Comparison of ENCODE assay signal across 20 mouse cellular contexts in genomic region chr11:48777303-48777702, GRCm38 (mm10). TPM values are rescaled to one million over a fixed set of nuclear protein-coding genes. Genes with fewer than 3 reads are reported as not detected.
A peak's percentile ranks its signal among the peaks of the same experiment; 100 is the strongest.
DNase-seq lines count a peak whose midpoint lies in the region; TF ChIP-seq lines count a peak whose summit lies in the region.
"Had no signal": no experiment of that assay in that cellular context is flagged by ENCODE, and none has a peak within 500 bp of the region (broad histone marks: within the 10 kb centered on the region; RNA-seq: fewer than 3 reads in every experiment).

No protein-coding gene starts in this region.

- peaks cover 0 to 4% of the 10 kb centered on the region in 2 experiments; a peak in 2 of 4 replicates for H3K36me3 ChIP-seq in MEL (ENCODE audit: control insufficient read depth in 1 of 2, insufficient read depth in 2 of 2, low read length in 2 of 2)
- H3K36me3 ChIP-seq: G1E had no signal

- no peaks in the 10 kb centered on the region for H3K79me2 ChIP-seq in MEL (ENCODE audit: control insufficient read depth, insufficient read depth, low read length, poor library complexity)

- TF ChIP-seq EP300 in MEL (IDR thresholded peaks at IDR 0.05; ENCODE audit: low read depth in 1 of 2, low read length in 2 of 2), result no peak

- H3K9ac ChIP-seq in MEL (ENCODE audit: control insufficient read depth, low read depth, low read length, poor library complexity, severe bottlenecking), result peak overlapping the region; percentile 71

- peak overlapping the region; percentile 73 to 92 for H3K4me3 ChIP-seq in MEL (ENCODE audit: control insufficient read depth in 1 of 2, insufficient read depth in 1 of 2, low read depth in 2 of 2, low read length in 2 of 2)

- TF ChIP-seq POLR2A in MEL (IDR thresholded peaks at IDR 0.05; ENCODE audit: control insufficient read depth in 1 of 2, insufficient read depth in 1 of 2, low read depth in 1 of 2, low read length in 2 of 2, poor library complexity in 1 of 2), result peak in 1 of 2 experiments; percentile 57; a peak in 2 of 4 replicates

- no peak for TF ChIP-seq RAD21 in MEL (IDR thresholded peaks at IDR 0.05; ENCODE audit: low read depth, low read length)

- H3K9me3 ChIP-seq in MEL (replicated peaks; ENCODE audit: insufficient read depth, low read length), result no peaks in the 10 kb centered on the region
- H3K9me3 ChIP-seq: G1E had no signal

- DNase-seq in ES-CJ7 (ENCODE audit: low read depth, low spot score), result peak; percentile 14
- DNase-seq in MEL (ENCODE audit: low read depth, low spot score), result peak; percentile 93
- peak; percentile 51 for DNase-seq in R1 (ENCODE audit: low read depth, low spot score)
- DNase-seq in left cerebral cortex, postnatal 25 days (ENCODE audit: low spot score in 2 of 2), result no peak
- no peak for DNase-seq in urinary bladder, adult 2 months (ENCODE audit: low spot score)
- DNase-seq in left cerebral cortex, postnatal 36 days (ENCODE audit: low spot score in 2 of 2), result no peak
- DNase-seq: adrenal gland, adult 2 months; adrenal gland, adult 8-10 months; adrenal gland, postnatal 10 days; adrenal gland, postnatal 25 days; adrenal gland, postnatal 36 days; cerebellum, adult 11 months; cerebellum, adult 11-12 months; cerebellum, adult 18-20 months; cerebellum, adult 2 months; cerebellum, adult 8-10 months; cerebellum, adult 9-10 months had no signal

- intact Hi-C loops in left cerebral cortex, postnatal 25 days (cut with DNase I), result loop anchor here (10.0 kb wide), 2 partner anchors 1863 to 1913 kb away; no protein-coding TSS in a partner anchor
- intact Hi-C loops in left cerebral cortex, postnatal 36 days (cut with DNase I), result loop anchor here (10.0 kb wide), 1 partner anchor 1933 kb away; no protein-coding TSS in a partner anchor

- no peaks in the 10 kb centered on the region for H3K27me3 ChIP-seq in MEL (ENCODE audit: control insufficient read depth in 1 of 2, insufficient read depth in 2 of 2, low read length in 2 of 2)
- H3K27me3 ChIP-seq: CH12.LX, Patski had no signal

- TF ChIP-seq CTCF in MEL (IDR thresholded peaks at IDR 0.05 in 2 of 3, conservative IDR thresholded peaks at IDR 0.05 in 1 of 3; ENCODE audit: control insufficient read depth in 1 of 3, insufficient read depth in 1 of 3, low read depth in 2 of 3, low read length in 3 of 3, poor library complexity in 1 of 3, severe bottlenecking in 1 of 3), result no peak

- H3K4me1 ChIP-seq in MEL (ENCODE audit: control insufficient read depth in 1 of 2, insufficient read depth in 2 of 2, low read length in 2 of 2), result peaks cover 9 to 25% of the 10 kb centered on the region in 2 experiments

- peak overlapping the region; percentile 71 for H3K27ac ChIP-seq in MEL (ENCODE audit: control insufficient read depth, low read depth, low read length)

TF ChIP-seq in MEL, 35 proteins besides CTCF, POLR2A, EP300 and RAD21:
- peak; percentile 30; the same call in 1 of the 2 replicates for TF ChIP-seq POLR2AphosphoS2 (IDR thresholded peaks at IDR 0.05; ENCODE audit: low read length)
- no peak for TF ChIP-seq TAL1 (IDR thresholded peaks at IDR 0.05; ENCODE audit: low read length)
- TF ChIP-seq TBP (IDR thresholded peaks at IDR 0.05; ENCODE audit: low read depth, low read length), result peak; percentile 70; the same call in 1 of the 2 replicates
- no peak for TF ChIP-seq SMC3 (IDR thresholded peaks at IDR 0.05; ENCODE audit: low read depth, low read length)
- no peak for TF ChIP-seq USF2 (IDR thresholded peaks at IDR 0.05; ENCODE audit: borderline replicate concordance in 1 of 2, insufficient read depth in 1 of 2, low read depth in 1 of 2, low read length in 2 of 2)
- TF ChIP-seq MEF2A (IDR thresholded peaks at IDR 0.05; ENCODE audit: extremely low read depth, insufficient replicate concordance, low read depth, low read length, poor library complexity, severe bottlenecking), result 0 out of 2 replicates have a peak, but pooled peaks have one; percentile 20
- 0 out of 2 replicates have a peak, but pooled peaks have one; percentile 58 for TF ChIP-seq MAZ (IDR thresholded peaks at IDR 0.05; ENCODE audit: low read depth, low read length)
- TF ChIP-seq ZMIZ1 (IDR thresholded peaks at IDR 0.05; ENCODE audit: low read depth, low read length), result no peak
- TF ChIP-seq HCFC1 (IDR thresholded peaks at IDR 0.05; ENCODE audit: low read depth, low read length), result peak; percentile 47; the same call in 1 of the 2 replicates
- TF ChIP-seq NRF1 (IDR thresholded peaks at IDR 0.05; ENCODE audit: insufficient read depth, low read depth, low read length, poor library complexity, severe bottlenecking), result peak; percentile 70
- TF ChIP-seq NELFE (IDR thresholded peaks at IDR 0.05; ENCODE audit: low read depth, low read length), result peak; percentile 51
- no peak for TF ChIP-seq ZNF384 (IDR thresholded peaks at IDR 0.05; ENCODE audit: low read depth, low read length)
- TF ChIP-seq GABPA (IDR thresholded peaks at IDR 0.05; ENCODE audit: low read depth, low read length), result no peak
- TF ChIP-seq RCOR1 (IDR thresholded peaks at IDR 0.05; ENCODE audit: low read depth, low read length), result 0 out of 2 replicates have a peak, but pooled peaks have one; percentile 22
- no peak for TF ChIP-seq KAT2A (conservative IDR thresholded peaks at IDR 0.05; ENCODE audit: low read depth, low read length)

RNA-seq across cellular contexts. Expression of gene Rack1, which starts 22.8 kb away (rescaled TPM):
- 5,378 and 5,815 TPM in 2 replicates for total RNA-seq in MEL (2012; rRNA removed)
- 1,000 to 10,000 TPM in 1 of 2 experiments, 100 to 1,000 TPM in 1; 376 to 4,421 TPM for polyA plus RNA-seq in MEL (2012; ENCODE audit: insufficient read depth in 1 of 2, insufficient read length in 2 of 2, low read depth in 1 of 2, low replicate concordance in 2 of 2, missing spikeins in 1 of 2)
- total RNA-seq in left cerebral cortex, postnatal 25 days (2021), result 100 to 1,000 TPM; 223 to 235 TPM
- 1,217 and 1,275 TPM in 2 replicates for polyA plus RNA-seq in urinary bladder, adult 2 months (2012; rRNA removed)
- total RNA-seq in left cerebral cortex, postnatal 36 days (2021), result 100 to 1,000 TPM; 215 to 226 TPM

RNA-seq across cellular contexts. Expression of gene Trim41, which starts 39.9 kb away (rescaled TPM):
- total RNA-seq in MEL (2012; rRNA removed), result 31.6 and 37.0 TPM in 2 replicates
- polyA plus RNA-seq in MEL (2012; ENCODE audit: insufficient read depth in 1 of 2, insufficient read length in 2 of 2, low read depth in 1 of 2, low replicate concordance in 2 of 2, missing spikeins in 1 of 2), result 10 to 100 TPM; 56.4 to 76.3 TPM
- 10 to 100 TPM; 62.6 to 67.1 TPM for total RNA-seq in left cerebral cortex, postnatal 25 days (2021)
- polyA plus RNA-seq in urinary bladder, adult 2 months (2012; rRNA removed), result 34.8 and 37.5 TPM in 2 replicates
- 10 to 100 TPM; 61.2 to 62.1 TPM for total RNA-seq in left cerebral cortex, postnatal 36 days (2021)

RNA-seq across cellular contexts. Expression of gene Trim7, which starts 48.6 kb away (rescaled TPM):
- total RNA-seq in MEL (2012; rRNA removed), result 0.72 and 0.81 TPM in 2 replicates
- polyA plus RNA-seq in MEL (2012; ENCODE audit: insufficient read depth in 1 of 2, insufficient read length in 2 of 2, low read depth in 1 of 2, low replicate concordance in 2 of 2, missing spikeins in 1 of 2), result 1 to 10 TPM in 1 of 2 experiments, not detected in 1; 1.3 TPM
- total RNA-seq in left cerebral cortex, postnatal 25 days (2021), result 1 to 10 TPM; 1.4 to 2.2 TPM
- polyA plus RNA-seq in urinary bladder, adult 2 months (2012; rRNA removed), result 14.9 and 16.1 TPM in 2 replicates
- total RNA-seq in left cerebral cortex, postnatal 36 days (2021), result 1 to 10 TPM; 2.5 to 3.0 TPM

RNA-seq across cellular contexts. Expression of gene Gm12184, which starts 49.2 kb away (rescaled TPM):
- 7.1 and 10.9 TPM in 2 replicates for total RNA-seq in MEL (2012; rRNA removed)
- 10 to 100 TPM in 1 of 2 experiments, not detected in 1; 15.3 TPM for polyA plus RNA-seq in MEL (2012; ENCODE audit: insufficient read depth in 1 of 2, insufficient read length in 2 of 2, low read depth in 1 of 2, low replicate concordance in 2 of 2, missing spikeins in 1 of 2)
- 1 to 10 TPM in 1 of 2 experiments, under 1 TPM in 1; 0.99 to 1.5 TPM for total RNA-seq in left cerebral cortex, postnatal 25 days (2021)
- 20.8 and 23.2 TPM in 2 replicates for polyA plus RNA-seq in urinary bladder, adult 2 months (2012; rRNA removed)
- total RNA-seq in left cerebral cortex, postnatal 36 days (2021), result 1 to 10 TPM; 1.3 to 3.0 TPM

Comparison
In these comparisons a context has a peak if more than half of its experiments do, and no peak if none do; other contexts are left out.
1. DNase-seq: peak in ES-CJ7 (single experiment), MEL (single experiment) and R1 (single experiment); none in left cerebral cortex, postnatal 25 days (0 of 2), urinary bladder, adult 2 months (single experiment) and left cerebral cortex, postnatal 36 days (0 of 2).
2. RNA of gene Rack1, which starts 22.8 kb away (total RNA-seq): 5,378 to 5,815 TPM in MEL; 223 to 235 TPM in left cerebral cortex, postnatal 25 days and 215 to 226 TPM in left cerebral cortex, postnatal 36 days; every median in the first group is over 10 times any median in the second.